Mouse (Mus musculus) megakaryocyte-erythroid progenitor cell, adult 5-6 weeks (primary cell): Measurements from ENCODE around the gene Sgms2. TPM values are rescaled to one million over a fixed set of nuclear protein-coding genes. Genes with fewer than 3 reads are reported as not detected.
"Not testable (repeated sequence)": the region's sequence is repeated elsewhere in the genome, so short reads cannot be mapped to it uniquely, and the experiment has no call there.

Experiments
- ATAC-seq: replicated peaks from 2 replicates; pipeline ENCODE4 v1.8.0; 2016; ENCODE audit warnings: mild to moderate bottlenecking, inconsistent platforms; ENCODE audit not compliant: severe bottlenecking, poor library complexity, low FRiP score, low TSS enrichment
- total RNA-seq, 2 experiments: library from RNA; stranded (forward) in 1 of 2; stranded (reverse) in 1 of 2; fragments of 200-1000, 215-1000 nt in 1 of 2; fragments of >200 nt in 1 of 2; fragmentation: Nextera tagmentation in 1 of 2; gene quantifications; 2 replicates each; pipeline ENCODE4 v1.2.3; 2014 to 2017

Sgms2 gene
- total RNA-seq, 2 experiments from 2014 or later = not detected

DNA sequence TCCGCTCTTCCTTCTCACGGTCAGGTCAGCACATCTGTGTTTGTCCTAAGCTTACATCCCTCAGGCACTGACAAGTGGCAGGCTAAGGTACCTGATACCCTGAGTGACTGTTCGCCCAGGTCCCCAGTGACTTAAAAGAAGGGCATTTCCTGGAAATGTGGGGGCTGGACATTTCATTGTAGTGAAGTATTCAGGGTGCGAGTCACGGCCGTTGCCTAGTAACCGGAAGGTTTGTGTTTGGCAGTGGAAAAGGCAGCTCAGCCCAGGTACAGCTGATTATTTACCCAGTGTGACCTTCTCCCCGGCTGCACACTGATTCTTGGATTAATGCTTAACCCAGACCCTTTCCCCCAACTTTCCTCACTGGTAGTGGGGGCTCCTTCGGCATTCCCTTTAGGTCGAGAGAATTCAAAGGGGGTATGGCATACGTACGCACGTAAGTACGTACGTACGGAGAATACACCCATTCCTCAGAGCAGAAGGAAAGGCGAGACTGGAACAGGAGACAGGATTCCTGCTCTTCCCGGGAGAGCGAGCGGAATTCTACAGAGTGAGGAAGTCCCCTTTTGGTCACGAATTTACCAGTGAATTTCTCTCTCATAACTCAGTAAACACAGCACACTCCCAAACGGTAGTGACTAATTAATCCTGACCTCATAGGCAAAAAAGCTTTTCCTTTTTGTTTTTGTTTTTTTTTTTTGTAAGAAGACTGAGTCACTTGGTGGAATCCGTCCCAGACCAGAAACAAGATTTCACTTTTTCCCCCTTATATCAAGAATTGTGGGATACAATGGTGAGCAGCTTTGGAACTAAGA lies 126.4 kb downstream of the Sgms2 start:
- ATAC-seq = no peak

- no peak for ATAC-seq
Measured at GRCm38 (mm10) chr3:131364194-131364593, 127.0 kb downstream of the Sgms2 start.

DNA sequence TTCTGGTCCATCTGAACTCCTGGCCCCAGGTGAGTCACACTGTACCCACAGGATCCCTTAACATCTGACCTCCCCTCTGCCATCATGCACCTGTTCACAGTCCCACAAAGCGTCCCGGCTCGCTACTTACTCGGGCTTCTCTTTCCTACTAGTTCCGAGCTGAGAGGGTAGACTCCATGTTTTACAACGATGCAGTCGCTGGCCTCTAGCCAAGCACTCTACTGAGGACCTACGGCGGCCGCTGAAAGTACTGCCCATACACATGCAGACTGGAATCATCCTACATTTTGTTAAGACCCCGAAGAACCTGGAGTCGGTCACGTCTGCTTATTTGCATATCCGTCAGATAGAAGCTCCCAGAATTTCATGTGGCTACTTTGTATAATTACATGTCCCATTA lies 127.6 kb downstream of the Sgms2 start:
- ATAC-seq = no peak

GRCm38 (mm10) chr3:131361960-131362359 lies 129.3 kb downstream of the Sgms2 start:
- no peak for ATAC-seq

- ATAC-seq = no peak
Measured at GRCm38 (mm10) chr3:131359011-131359410, 132.2 kb downstream of the Sgms2 start.

- ATAC-seq = no peak
Measured at GRCm38 (mm10) chr3:131358205-131358604, 133.0 kb downstream of the Sgms2 start.

DNA sequence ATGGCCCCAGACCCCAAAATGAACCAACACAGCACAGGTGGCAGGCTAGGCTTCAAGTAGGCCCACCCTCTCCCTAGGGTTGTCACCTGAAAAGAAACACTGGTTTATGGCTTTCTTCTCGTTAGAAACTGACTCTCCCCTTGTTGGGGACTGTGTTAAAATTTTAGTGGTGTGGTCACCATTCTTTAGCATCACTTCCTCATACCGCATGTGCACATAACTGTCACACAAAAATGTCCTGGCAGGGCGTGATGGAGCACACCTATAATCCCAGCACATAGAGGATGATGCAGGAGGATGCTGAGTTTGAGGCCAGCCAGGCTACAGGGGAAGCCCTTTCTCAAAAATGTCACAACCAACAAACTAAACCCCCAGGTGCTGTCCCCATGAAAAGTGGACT lies 133.6 kb downstream of the Sgms2 start:
- ATAC-seq = no peak

DNA sequence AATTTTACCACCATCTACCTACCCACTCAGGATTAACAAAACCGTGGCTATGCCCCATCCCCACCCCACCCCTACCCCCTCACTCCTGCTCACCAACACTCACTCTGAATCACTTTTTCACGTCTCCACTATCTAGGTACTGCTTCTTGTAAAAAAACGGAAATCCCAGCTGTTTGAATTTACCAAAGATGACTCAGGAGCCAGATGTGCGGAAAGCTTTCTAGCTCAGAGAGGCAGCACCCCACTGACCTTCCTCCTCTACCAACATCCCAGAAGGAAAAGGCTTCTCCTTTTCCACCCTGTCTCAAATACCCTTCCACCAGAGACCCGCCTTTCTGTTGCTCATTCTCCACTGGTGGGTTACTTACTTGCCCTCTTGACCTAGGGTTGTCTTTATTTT lies 135.2 kb downstream of the Sgms2 start:
- no peak for ATAC-seq

GRCm38 (mm10) chr3:131350539-131350938 lies 140.7 kb downstream of the Sgms2 start:
- no peak for ATAC-seq

DNA sequence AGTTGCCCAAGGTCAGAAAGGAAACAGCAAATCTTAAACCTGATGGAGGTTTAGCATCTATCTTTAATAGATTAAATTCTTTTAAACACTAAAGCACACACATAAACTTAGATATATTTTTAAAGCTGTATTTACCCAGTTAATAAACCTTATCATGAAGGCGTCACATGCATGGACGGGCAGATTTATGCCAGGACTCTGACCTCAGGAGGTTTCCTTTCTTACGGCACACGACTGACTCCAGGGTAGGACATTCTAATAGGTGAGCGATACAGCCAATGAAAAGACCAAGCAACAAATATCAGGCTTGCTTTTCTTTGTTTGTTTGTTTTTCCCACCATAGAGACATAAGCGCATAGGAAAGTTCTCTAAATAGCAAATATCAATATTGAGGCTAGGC lies 142.2 kb downstream of the Sgms2 start:
- ATAC-seq = no peak

DNA sequence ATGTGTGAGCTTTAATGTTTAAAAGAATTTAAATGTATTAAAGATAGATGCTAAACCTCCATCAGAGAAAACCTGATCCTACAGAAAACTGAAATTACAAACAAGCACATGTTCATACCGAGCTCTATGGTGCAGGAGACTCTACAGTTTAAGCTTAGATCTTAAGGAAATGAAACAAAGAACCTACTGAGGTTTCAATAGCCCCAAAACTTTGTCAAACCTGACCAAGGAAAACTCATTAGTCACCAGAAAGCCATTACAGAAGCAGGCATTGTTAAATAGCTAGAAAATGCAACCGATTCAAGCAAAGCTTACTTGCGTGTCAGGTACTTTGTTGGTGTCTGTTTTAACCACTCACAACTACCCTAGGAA lies 142.6 kb downstream of the Sgms2 start:
- ATAC-seq = no peak

- ATAC-seq = peak; percentile 63; the same call in 1 of the 2 replicates
Measured at GRCm38 (mm10) chr3:131347831-131348578, 143.2 kb downstream of the Sgms2 start.

DNA sequence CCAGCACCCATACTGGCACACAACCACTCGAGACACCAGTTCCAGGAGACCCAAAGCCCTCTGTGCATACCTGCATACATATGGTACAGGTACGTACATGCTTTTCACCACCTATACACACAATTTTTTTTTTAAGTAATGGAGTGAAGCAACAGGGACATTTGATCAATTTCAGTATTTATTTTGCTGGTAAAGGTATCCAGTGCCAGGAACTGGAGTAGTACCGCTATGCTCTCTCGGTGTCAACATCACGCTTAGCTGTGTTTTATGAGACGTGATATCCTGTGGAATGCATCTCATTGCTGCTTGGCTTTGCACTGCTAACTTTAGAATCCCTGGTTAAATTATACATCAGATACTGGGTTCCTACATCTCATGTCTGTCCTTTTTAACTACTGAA lies 145.3 kb downstream of the Sgms2 start:
- ATAC-seq = no peak

- no peak for ATAC-seq
Measured at GRCm38 (mm10) chr3:131343311-131343710, 147.9 kb downstream of the Sgms2 start.

GRCm38 (mm10) chr3:131340885-131341284 lies 150.3 kb downstream of the Sgms2 start:
- ATAC-seq = no peak

DNA sequence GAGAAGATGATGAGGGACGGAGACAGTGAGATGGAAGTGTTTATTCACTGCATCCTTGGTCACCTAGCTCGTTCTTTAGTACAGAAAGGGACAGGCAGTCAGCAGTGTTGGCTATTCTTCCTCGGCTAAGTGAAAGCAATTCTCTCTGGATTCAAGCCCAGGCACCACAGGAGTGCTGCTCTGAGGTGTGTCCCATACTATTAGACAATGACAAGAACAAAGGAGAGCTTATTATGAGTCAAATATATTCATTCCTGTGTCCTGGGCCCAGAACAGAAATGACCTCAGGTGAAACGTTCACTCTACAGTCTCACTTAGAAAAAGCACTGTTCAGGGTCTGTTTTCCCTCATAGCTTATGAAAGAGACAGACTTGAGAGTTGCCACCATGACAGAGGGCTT lies 151.9 kb downstream of the Sgms2 start:
- ATAC-seq = no peak

DNA sequence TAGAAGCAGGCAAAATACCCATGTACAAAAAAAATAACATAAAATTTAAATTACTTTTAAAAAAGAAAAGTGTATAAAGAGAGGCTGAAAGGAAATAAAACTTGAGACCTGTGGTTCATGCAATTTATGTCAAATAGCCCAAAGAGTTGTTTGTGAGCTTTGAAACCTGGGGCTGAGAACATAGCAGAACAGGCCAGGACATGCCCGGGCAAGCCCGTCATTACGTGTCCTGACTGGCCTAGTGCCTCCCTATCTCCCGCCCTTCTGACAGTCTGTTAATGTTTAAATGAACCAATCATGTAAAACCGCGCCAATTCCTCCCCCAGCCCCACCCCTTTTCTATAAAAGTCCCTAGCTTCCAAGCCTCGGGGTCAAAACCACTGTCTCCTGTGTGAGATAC lies 153.5 kb downstream of the Sgms2 start:
- not testable (repeated sequence) for ATAC-seq

DNA sequence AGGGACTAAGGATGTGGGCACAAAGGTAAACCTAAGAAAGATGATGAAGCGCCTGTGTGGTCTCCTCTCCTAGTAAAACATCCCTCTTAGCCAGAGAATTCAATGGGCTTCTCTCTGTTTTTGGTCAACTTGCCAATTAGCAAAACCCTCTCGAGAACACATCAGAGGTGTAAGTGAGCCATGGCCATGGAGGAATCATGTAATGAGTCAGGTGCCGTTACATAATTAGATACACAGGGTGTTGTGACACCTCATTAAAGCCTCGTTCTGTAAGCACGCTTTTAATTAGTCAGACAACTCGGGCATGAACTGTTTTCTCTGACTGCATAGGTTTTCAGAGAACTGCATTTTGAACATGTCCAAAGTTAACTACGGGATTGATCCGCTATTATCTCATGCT lies 154.6 kb downstream of the Sgms2 start:
- ATAC-seq = no peak

DNA sequence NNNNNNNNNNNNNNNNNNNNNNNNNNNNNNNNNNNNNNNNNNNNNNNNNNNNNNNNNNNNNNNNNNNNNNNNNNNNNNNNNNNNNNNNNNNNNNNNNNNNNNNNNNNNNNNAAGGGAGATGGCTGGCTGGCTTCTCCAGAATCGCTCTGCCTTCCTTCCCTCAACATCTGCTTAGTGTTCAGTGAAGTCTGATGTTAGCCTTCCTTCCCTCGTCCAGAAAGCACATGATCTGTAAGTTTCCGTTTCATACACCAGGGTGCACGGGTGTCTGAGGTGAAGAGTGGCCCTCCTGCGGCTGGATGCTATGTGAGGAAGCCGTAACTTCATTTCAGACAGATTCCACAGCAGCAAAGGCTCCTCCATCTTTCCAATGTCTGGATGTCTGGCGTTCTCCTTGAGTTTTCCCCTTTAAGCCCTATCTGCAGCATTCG lies 156.1 kb downstream of the Sgms2 start:
- ATAC-seq = no peak

- ATAC-seq = no peak
Measured at GRCm38 (mm10) chr3:131327189-131327588, 164.0 kb downstream of the Sgms2 start.

GRCm38 (mm10) chr3:131326637-131327036 lies 164.6 kb downstream of the Sgms2 start:
- no peak for ATAC-seq
